Mouse (Mus musculus): Measurements from ENCODE around the gene Auts2. TPM values are rescaled to one million over a fixed set of nuclear protein-coding genes. Genes with fewer than 3 reads are reported as not detected.
A peak's percentile ranks its signal among the peaks of the same experiment; 100 is the strongest.

The Auts2 gene
- polyA plus RNA-seq, 1 experiment: 9.2 TPM

- WGBS: 96% methylated on average over 10 of the region's 10 CpGs
- Histone ChIP-seq H3K36me3 (ENCODE audit: control insufficient read depth, insufficient read depth, low read length) (no peaks in the 10 kb centered on the region), H3K27ac (ENCODE audit: insufficient read depth, low read depth, low read length) (no peak overlapping the region), H3K4me3 (ENCODE audit: insufficient read depth, low read depth, low read length) (no peak overlapping the region), H3K27me3 (replicated peaks; ENCODE audit: control insufficient read depth, insufficient read depth, low read length) (no peaks in the 10 kb centered on the region), H3K4me1 (ENCODE audit: control insufficient read depth, insufficient read depth, low read length) (peaks cover 2% of the 10 kb centered on the region; the same call in 1 of the 2 replicates)
- TF ChIP-seq POLR2A (IDR thresholded peaks at IDR 0.05; ENCODE audit: low read depth, low read length) (no peak), CTCF (conservative IDR thresholded peaks at IDR 0.05; ENCODE audit: insufficient read depth, insufficient read length, low read depth, low read length) (no peak)
- no peak for DNase-seq
These were observed 949.9 kb downstream of the Auts2 start for GRCm38 (mm10) chr5:131593261-131593660.

DNA sequence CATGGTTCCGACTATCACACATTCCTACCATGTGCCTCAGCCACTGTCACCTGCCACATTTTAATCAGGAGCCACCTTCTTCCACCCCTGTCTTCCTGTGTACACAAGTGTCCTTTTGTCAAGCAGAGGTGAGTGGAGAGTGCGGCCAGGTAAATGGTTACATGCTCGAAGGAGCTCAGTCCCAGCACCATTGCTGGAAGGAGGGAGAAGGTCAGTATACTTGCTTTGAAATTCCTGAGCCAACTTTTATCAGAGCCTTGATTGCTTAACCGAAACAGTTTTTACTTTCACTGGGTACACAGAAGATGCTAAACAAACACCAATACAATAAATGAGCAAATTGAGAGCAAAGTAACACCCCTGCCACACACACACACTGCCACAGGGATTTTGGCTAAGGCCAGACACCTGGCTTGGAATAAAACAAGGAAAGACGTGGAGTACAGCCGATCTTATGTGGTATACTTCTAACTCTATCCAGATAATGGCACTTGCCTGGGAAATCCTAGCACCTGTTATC is 953.1 kb downstream of the Auts2 start:
- no peak overlapping the region for H3K4me3 ChIP-seq (ENCODE audit: insufficient read depth, low read depth, low read length)
- no peaks in the 10 kb centered on the region for H3K36me3 ChIP-seq (ENCODE audit: control insufficient read depth, insufficient read depth, low read length)
- H3K27me3 ChIP-seq (replicated peaks; ENCODE audit: control insufficient read depth, insufficient read depth, low read length): no peaks in the 10 kb centered on the region
- DNase-seq: no peak
- 82% methylated on average over 6 of the region's 6 CpGs for WGBS
- no peaks in the 10 kb centered on the region; the same call in 1 of the 2 replicates for H3K4me1 ChIP-seq (ENCODE audit: control insufficient read depth, insufficient read depth, low read length)
- no peak overlapping the region for H3K27ac ChIP-seq (ENCODE audit: insufficient read depth, low read depth, low read length)
- TF ChIP-seq POLR2A (IDR thresholded peaks at IDR 0.05; ENCODE audit: low read depth, low read length): no peak
- no peak for TF ChIP-seq CTCF (conservative IDR thresholded peaks at IDR 0.05; ENCODE audit: insufficient read depth, insufficient read length, low read depth, low read length)

GRCm38 (mm10) chr5:131586332-131586700 is 956.8 kb downstream of the Auts2 start:
- DNase-seq: no peak
- H3K4me1 ChIP-seq (ENCODE audit: control insufficient read depth, insufficient read depth, low read length): peaks cover 10% of the 10 kb centered on the region

GRCm38 (mm10) chr5:131585684-131586331 is 957.3 kb downstream of the Auts2 start:
- no peak for DNase-seq
- H3K4me3 ChIP-seq (ENCODE audit: insufficient read depth, low read depth, low read length): no peak overlapping the region
- H3K36me3 ChIP-seq (ENCODE audit: control insufficient read depth, insufficient read depth, low read length): no peaks in the 10 kb centered on the region
- no peak overlapping the region for H3K27ac ChIP-seq (ENCODE audit: insufficient read depth, low read depth, low read length)
- H3K4me1 ChIP-seq (ENCODE audit: control insufficient read depth, insufficient read depth, low read length): peaks cover 10% of the 10 kb centered on the region
- H3K27me3 ChIP-seq (replicated peaks; ENCODE audit: control insufficient read depth, insufficient read depth, low read length): no peaks in the 10 kb centered on the region
- TF ChIP-seq CTCF (conservative IDR thresholded peaks at IDR 0.05; ENCODE audit: insufficient read depth, insufficient read length, low read depth, low read length): no peak
- no peak for TF ChIP-seq POLR2A (IDR thresholded peaks at IDR 0.05; ENCODE audit: low read depth, low read length)
- WGBS: 54% methylated on average over 26 of the region's 26 CpGs

More at GRCm38 (mm10) chr5:131586332-131586700, 956.8 kb downstream of the Auts2 start:
- Histone ChIP-seq H3K4me3 (ENCODE audit: insufficient read depth, low read depth, low read length) (no peak overlapping the region), H3K27ac (ENCODE audit: insufficient read depth, low read depth, low read length) (no peak overlapping the region), H3K36me3 (ENCODE audit: control insufficient read depth, insufficient read depth, low read length) (no peaks in the 10 kb centered on the region), H3K27me3 (replicated peaks; ENCODE audit: control insufficient read depth, insufficient read depth, low read length) (no peaks in the 10 kb centered on the region)
- WGBS: 79% methylated on average over 5 of the region's 5 CpGs
- TF ChIP-seq CTCF (conservative IDR thresholded peaks at IDR 0.05; ENCODE audit: insufficient read depth, insufficient read length, low read depth, low read length) (no peak), POLR2A (IDR thresholded peaks at IDR 0.05; ENCODE audit: low read depth, low read length) (no peak)

DNA sequence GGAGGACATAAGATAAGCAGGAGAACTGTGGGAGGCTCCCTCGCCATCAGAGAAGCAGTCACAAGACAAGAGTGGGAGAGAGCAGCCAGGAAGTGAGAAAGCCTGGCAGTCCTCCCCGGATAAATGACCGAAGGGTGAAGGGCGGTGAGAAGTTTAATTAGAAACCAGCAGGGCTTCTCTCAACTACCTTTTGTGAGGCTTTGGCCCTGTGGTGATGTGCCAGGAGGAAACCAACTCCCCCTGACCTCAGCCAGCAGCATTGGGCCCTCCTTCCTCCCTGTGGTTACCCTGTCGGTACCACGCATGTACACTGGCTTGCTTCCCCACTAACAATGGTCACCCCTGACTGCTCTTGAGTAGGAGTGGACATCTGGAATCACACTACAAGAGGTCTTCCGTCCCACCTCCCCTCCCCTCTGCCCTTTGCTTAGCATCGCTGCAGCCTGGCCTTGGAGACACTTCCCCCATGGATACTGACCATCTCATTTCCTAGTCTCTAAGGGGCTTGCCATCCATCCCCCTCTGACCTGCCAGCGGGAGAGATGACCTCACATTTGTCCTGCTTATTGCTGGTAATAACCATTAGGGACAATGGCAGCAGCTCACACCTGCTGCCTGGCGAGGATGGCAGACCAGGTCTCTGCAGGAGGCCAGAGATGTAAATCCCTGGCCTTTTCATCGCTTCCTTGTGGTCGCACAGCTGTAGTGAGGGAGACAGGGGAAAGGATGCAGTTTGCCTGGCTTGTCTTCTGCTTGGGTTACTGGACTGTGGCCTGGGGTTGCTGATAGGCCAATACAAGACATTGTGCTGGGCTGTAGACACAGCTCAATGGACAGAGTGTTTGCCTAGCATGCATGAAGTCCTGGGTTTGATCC is 958.6 kb downstream of the Auts2 start:
- DNase-seq: peak; percentile 86
- no peak overlapping the region for H3K27ac ChIP-seq (ENCODE audit: insufficient read depth, low read depth, low read length)
- TF ChIP-seq CTCF (conservative IDR thresholded peaks at IDR 0.05; ENCODE audit: insufficient read depth, insufficient read length, low read depth, low read length): no peak
- TF ChIP-seq POLR2A (IDR thresholded peaks at IDR 0.05; ENCODE audit: low read depth, low read length): no peak
- 47% methylated on average over 12 of the region's 12 CpGs for WGBS
- no peak overlapping the region for H3K4me3 ChIP-seq (ENCODE audit: insufficient read depth, low read depth, low read length)
- no peaks in the 10 kb centered on the region for H3K36me3 ChIP-seq (ENCODE audit: control insufficient read depth, insufficient read depth, low read length)
- H3K4me1 ChIP-seq (ENCODE audit: control insufficient read depth, insufficient read depth, low read length): peaks cover 10% of the 10 kb centered on the region
- H3K27me3 ChIP-seq (replicated peaks; ENCODE audit: control insufficient read depth, insufficient read depth, low read length): no peaks in the 10 kb centered on the region

DNA sequence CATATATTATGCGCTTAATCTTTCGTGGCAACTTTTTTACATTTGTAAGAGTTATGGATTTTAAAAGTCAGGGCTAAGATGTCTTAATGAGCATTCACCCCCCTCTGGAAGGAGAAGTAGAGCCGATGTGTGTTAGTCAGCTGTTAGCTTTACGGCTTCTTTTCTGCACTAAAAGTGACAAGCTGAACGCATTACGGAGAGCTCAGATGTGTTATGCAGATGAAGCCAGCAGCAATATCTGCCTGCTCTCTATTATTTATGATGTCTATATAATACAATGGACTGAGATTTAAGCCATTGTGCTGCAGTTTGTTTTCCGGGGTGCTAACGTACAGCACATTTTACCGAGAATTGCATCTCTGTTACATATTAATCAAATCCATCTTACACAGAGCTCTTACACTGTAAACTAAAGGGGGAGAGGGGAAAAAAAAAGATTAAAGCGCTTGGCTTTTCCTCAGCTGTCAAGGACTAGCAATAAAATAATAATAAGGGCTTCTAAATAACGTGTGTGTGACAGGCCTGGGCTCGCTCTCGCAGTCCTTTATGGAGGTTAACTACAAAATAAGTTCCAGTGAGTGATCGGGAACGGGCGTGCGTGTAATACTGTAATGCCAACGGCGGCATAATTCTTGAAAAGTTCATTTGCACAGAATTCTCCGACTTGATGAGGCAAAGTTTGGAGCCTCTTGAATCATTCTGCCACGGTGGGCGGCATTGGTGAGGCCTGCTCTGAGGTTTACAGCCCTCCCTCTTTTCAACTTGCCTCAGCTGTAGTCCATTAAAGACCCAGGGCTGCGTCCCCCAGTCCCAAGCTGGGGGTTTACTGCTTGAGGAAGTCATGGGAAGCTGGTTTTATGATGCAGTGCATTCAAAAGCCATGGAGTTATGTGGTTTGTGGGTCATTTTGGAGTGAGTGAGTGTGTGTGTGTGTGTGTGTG is 961.8 kb downstream of the Auts2 start:
- DNase-seq: no peak
- no peaks in the 10 kb centered on the region for H3K27me3 ChIP-seq (replicated peaks; ENCODE audit: control insufficient read depth, insufficient read depth, low read length)
- H3K36me3 ChIP-seq (ENCODE audit: control insufficient read depth, insufficient read depth, low read length): no peaks in the 10 kb centered on the region
- peaks cover 10% of the 10 kb centered on the region for H3K4me1 ChIP-seq (ENCODE audit: control insufficient read depth, insufficient read depth, low read length)
- H3K4me3 ChIP-seq (ENCODE audit: insufficient read depth, low read depth, low read length): no peak overlapping the region
- TF ChIP-seq CTCF (conservative IDR thresholded peaks at IDR 0.05; ENCODE audit: insufficient read depth, insufficient read length, low read depth, low read length) (no peak), POLR2A (IDR thresholded peaks at IDR 0.05; ENCODE audit: low read depth, low read length) (no peak)
- 51% methylated on average over 23 of the region's 23 CpGs for WGBS
- no peak overlapping the region for H3K27ac ChIP-seq (ENCODE audit: insufficient read depth, low read depth, low read length)

Measured in kidney, adult 2 months (tissue).